Mouse (Mus musculus) intestine, postnatal 0 days (tissue): ENCODE measurements around the gene Dsp. TPM values are rescaled to one million over a fixed set of nuclear protein-coding genes. Genes with fewer than 3 reads are reported as not detected.

ENCODE experiments used
- ATAC-seq: fragments of 200-750 bp; cut with Nextera tagmentation; 2 replicates; pipeline ENCODE4 v1.8.0; 2017; ENCODE audit warnings: mild to moderate bottlenecking, moderate TSS enrichment, moderate library complexity
- H3K27ac ChIP-seq: fragments of 300-500 bp; sonication (generic); 2 replicates; pipeline ENCODE4 v1.5.1; 2014; ENCODE audit warnings: mild to moderate bottlenecking, low read depth, low read length, moderate library complexity
- H3K27me3 ChIP-seq: fragments of 300-500 bp; sonication (generic); replicated peaks from 2 replicates; pipeline ENCODE4 v1.6.1; 2014; ENCODE audit warnings: low read length, mixed read lengths; ENCODE audit not compliant: control insufficient read depth, insufficient read depth
- H3K36me3 ChIP-seq: fragments of 300-500 bp; sonication (generic); 2 replicates; pipeline ENCODE4 v1.6.1; 2014; ENCODE audit warnings: mild to moderate bottlenecking, moderate library complexity; ENCODE audit not compliant: control insufficient read depth, insufficient read depth
- H3K4me1 ChIP-seq: fragments of 300-500 bp; sonication (generic); replicated peaks from 2 replicates; pipeline ENCODE4 v1.6.1; 2014; ENCODE audit warnings: antibody characterized with exemption, low read length, mixed read lengths; ENCODE audit not compliant: control insufficient read depth, insufficient read depth
- H3K4me2 ChIP-seq: fragments of 300-500 bp; sonication (generic); replicated peaks from 2 replicates; pipeline ENCODE4 v1.6.1; 2014; ENCODE audit warnings: low read depth, mild to moderate bottlenecking, moderate library complexity
- H3K4me3 ChIP-seq: fragments of 300-500 bp; sonication (generic); 2 replicates; pipeline ENCODE4 v1.5.1; 2014; ENCODE audit warnings: low read depth, low read length
- H3K9ac ChIP-seq: fragments of 300-500 bp; sonication (generic); 2 replicates; pipeline ENCODE4 v1.6.1; 2014; ENCODE audit warnings: mild to moderate bottlenecking, low read depth, low read length
- H3K9me3 ChIP-seq: fragments of 300-500 bp; sonication (generic); 2 replicates; pipeline ENCODE4 v1.6.1; 2016; ENCODE audit warnings: mixed run types; ENCODE audit not compliant: control insufficient read depth
- CTCF ChIP-seq: sonication (generic); IDR thresholded peaks from 2 replicates; pipeline ENCODE4 v1.5.1; 2016; ENCODE audit warnings: low read depth, mild to moderate bottlenecking, control low read depth, antibody characterized with exemption, moderate library complexity
- WGBS: fragments of 180-500 bp; shearing (Covaris S2); extraction: QIAGEN DNeasy Blood & Tissue Kit; methylation state at CpG from one replicate; pipeline ENCODE4 v1.1.7; 2014; 5-methylcytosine and 5-hydroxymethylcytosine counted together
- polyA plus RNA-seq: library from polyadenylated mRNA; unstranded; fragments of >200 nt; fragmentation: Nextera tagmentation; extraction: Ambion mirVana; gene quantifications from 2 replicates; pipeline ENCODE4 v1.2.1, GENCODE M21; 2015

The Dsp gene
- polyA plus RNA-seq, 1 experiment from 2014 or later = 14.8 TPM

- no peaks in the 10 kb centered on the region for H3K27me3 ChIP-seq
- H3K4me1 ChIP-seq = no peaks in the 10 kb centered on the region
- H3K4me2 ChIP-seq = peak overlapping the region; percentile 68
- 0 out of 2 replicates have a peak overlapping the region, but pooled peaks have one; percentile 22 for H3K9ac ChIP-seq
- peak; percentile 78 for ATAC-seq
- H3K36me3 ChIP-seq = no peaks in the 10 kb centered on the region
- peak overlapping the region; percentile 57 for H3K27ac ChIP-seq
- TF ChIP-seq CTCF = no peak
- peak overlapping the region; percentile 26 for H3K4me3 ChIP-seq
- no peaks in the 10 kb centered on the region for H3K9me3 ChIP-seq
- 7% methylated on average over 20 of the region's 20 CpGs for WGBS
Observed at GRCm38 (mm10) chr13:38144962-38145713, 6.0 kb upstream of the Dsp start.

GRCm38 (mm10) chr13:38148348-38148747 lies 2.7 kb upstream of the Dsp start:
- no peak overlapping the region for H3K27ac ChIP-seq
- no peak for ATAC-seq
- H3K4me3 ChIP-seq = no peak overlapping the region
- H3K36me3 ChIP-seq = no peaks in the 10 kb centered on the region
- no peaks in the 10 kb centered on the region for H3K4me1 ChIP-seq
- 64% methylated on average over 3 of the region's 3 CpGs for WGBS
- no peak overlapping the region for H3K9ac ChIP-seq
- H3K9me3 ChIP-seq = no peaks in the 10 kb centered on the region
- TF ChIP-seq CTCF = no peak
- H3K27me3 ChIP-seq = 0 out of 2 replicates have a peak, but pooled peaks cover 3% of the 10 kb centered on the region
- H3K4me2 ChIP-seq = no peak overlapping the region

GRCm38 (mm10) chr13:38151671-38152428 lies 756 bp downstream of the Dsp start:
- 0 out of 2 replicates have a peak, but pooled peaks cover 3% of the 10 kb centered on the region for H3K27me3 ChIP-seq
- no peaks in the 10 kb centered on the region for H3K9me3 ChIP-seq
- peak overlapping the region; percentile 78 for H3K4me2 ChIP-seq
- 1% methylated on average over 43 of the region's 49 CpGs for WGBS
- peak; percentile 44 for ATAC-seq
- H3K9ac ChIP-seq = peak overlapping the region; percentile 87
- peak overlapping the region; percentile 62 for H3K4me3 ChIP-seq
- H3K36me3 ChIP-seq = no peaks in the 10 kb centered on the region
- peak overlapping the region; percentile 95 for H3K27ac ChIP-seq
- TF ChIP-seq CTCF = no peak
- no peaks in the 10 kb centered on the region for H3K4me1 ChIP-seq

- Histone ChIP-seq H3K36me3 (no peaks in the 10 kb centered on the region), H3K27ac (peak overlapping the region; percentile 95), H3K4me2 (peak overlapping the region; percentile 78), H3K9me3 (no peaks in the 10 kb centered on the region), H3K4me1 (no peaks in the 10 kb centered on the region; the same call in 1 of the 2 replicates), H3K27me3 (0 out of 2 replicates have a peak, but pooled peaks cover 3% of the 10 kb centered on the region), H3K9ac (peak overlapping the region; percentile 87), H3K4me3 (peak overlapping the region; percentile 62)
- WGBS = 1% methylated on average over 31 of the region's 31 CpGs
- peak; percentile 43 for TF ChIP-seq CTCF
- peak; percentile 46 for ATAC-seq
Observed at GRCm38 (mm10) chr13:38152429-38153035, 1.4 kb downstream of the Dsp start.

- WGBS = 6% methylated on average over 2 of the region's 2 CpGs
- H3K4me3 ChIP-seq = no peak overlapping the region
- 0 out of 2 replicates have a peak, but pooled peaks have one; percentile 9 for ATAC-seq
- no peak overlapping the region for H3K9ac ChIP-seq
- 0 out of 2 replicates have a peak, but pooled peaks cover 3% of the 10 kb centered on the region for H3K27me3 ChIP-seq
- no peaks in the 10 kb centered on the region for H3K36me3 ChIP-seq
- no peaks in the 10 kb centered on the region; the same call in 1 of the 2 replicates for H3K4me1 ChIP-seq
- H3K27ac ChIP-seq = no peak overlapping the region
- no peak for TF ChIP-seq CTCF
- H3K4me2 ChIP-seq = no peak overlapping the region
- H3K9me3 ChIP-seq = no peaks in the 10 kb centered on the region
Observed at GRCm38 (mm10) chr13:38155523-38155922, 4.4 kb downstream of the Dsp start.

- H3K9ac ChIP-seq = no peak overlapping the region
- no peak overlapping the region for H3K27ac ChIP-seq
- no peaks in the 10 kb centered on the region for H3K36me3 ChIP-seq
- no peak overlapping the region for H3K4me2 ChIP-seq
- no peak for TF ChIP-seq CTCF
- no peaks in the 10 kb centered on the region for H3K9me3 ChIP-seq
- H3K4me1 ChIP-seq = peaks cover 2% of the 10 kb centered on the region; the same call in 1 of the 2 replicates
- no peaks in the 10 kb centered on the region for H3K27me3 ChIP-seq
- WGBS = 37% methylated on average over 6 of the region's 6 CpGs
- ATAC-seq = no peak
- H3K4me3 ChIP-seq = no peak overlapping the region
Observed at GRCm38 (mm10) chr13:38157635-38158034, 6.5 kb downstream of the Dsp start.
